Mouse (Mus musculus): ENCODE results near the gene Ptprr.

DNA sequence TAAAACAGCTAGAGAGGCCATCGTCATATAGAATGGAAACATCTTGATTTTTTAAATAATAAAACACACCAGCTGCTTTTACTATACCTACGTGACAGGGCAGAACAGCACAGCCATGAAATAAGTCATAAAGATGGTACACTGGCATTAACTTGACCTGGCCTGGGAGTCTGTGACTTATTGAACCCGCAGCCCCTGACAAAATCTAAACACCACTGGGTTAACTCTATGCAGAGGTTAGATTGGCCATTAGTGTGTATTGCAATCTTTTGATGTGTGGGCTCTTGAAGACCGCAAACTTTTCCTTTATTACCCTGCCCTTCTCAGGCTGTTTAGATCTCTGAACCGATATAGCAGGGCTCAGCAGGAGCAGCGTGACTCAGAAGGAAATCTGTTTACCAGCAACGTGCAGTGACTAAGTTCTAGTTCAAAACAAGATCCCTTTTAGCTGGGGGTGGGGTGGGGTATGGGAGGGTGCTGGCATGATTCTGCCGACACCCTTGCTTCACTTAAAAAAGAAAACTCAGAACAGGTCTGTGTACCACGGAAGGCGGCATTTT, 157.4 kb downstream of the Ptprr start:
- TF ChIP-seq CTCF (IDR thresholded peaks at IDR 0.05; ENCODE audit: low read depth, low read length) = no peak
- no peak for TF ChIP-seq POLR2A (IDR thresholded peaks at IDR 0.05; ENCODE audit: borderline replicate concordance, low read depth, low read length)
